Mouse (Mus musculus): ENCODE data around the gene Blvra. TPM values are rescaled to one million over a fixed set of nuclear protein-coding genes. Genes with fewer than 3 reads are reported as not detected.

The Blvra gene
- polyA plus RNA-seq, 1 experiment from 2014 or later, result 55.2 TPM

Small RNA genes within 50 kb of the gene (microRNA-seq; reads per million reads assigned to microRNA genes)
- not detected for gene Gm24081

Other genes starting within 250 kb of the Blvra start
- 43.7 and 49.6 TPM in 2 replicates for gene Trpm7, start 194.4 kb upstream of the Blvra start, polyA plus RNA-seq (2014; fragmentation: Nextera tagmentation; extraction: Ambion mirVana)
- gene Sppl2a, start 137.4 kb upstream of the Blvra start, polyA plus RNA-seq (2014; fragmentation: Nextera tagmentation; extraction: Ambion mirVana), result 45.8 and 53.0 TPM in 2 replicates
- gene Ap4e1, start 61.9 kb upstream of the Blvra start, polyA plus RNA-seq (2014; fragmentation: Nextera tagmentation; extraction: Ambion mirVana), result 10.1 and 12.3 TPM in 2 replicates
- gene Ncaph, start 63.3 kb downstream of the Blvra start, polyA plus RNA-seq (2014; fragmentation: Nextera tagmentation; extraction: Ambion mirVana), result 82.5 and 88.2 TPM in 2 replicates
- gene Itpripl1, start 72.8 kb downstream of the Blvra start, polyA plus RNA-seq (2014; fragmentation: Nextera tagmentation; extraction: Ambion mirVana), result 22.8 and 26.3 TPM in 2 replicates
- gene 1810024B03Rik, start 137.6 kb downstream of the Blvra start, polyA plus RNA-seq (2014; fragmentation: Nextera tagmentation; extraction: Ambion mirVana), result 2.0 and 2.2 TPM in 2 replicates
- 67.8 and 77.2 TPM in 2 replicates for gene Snrnp200, start 137.7 kb downstream of the Blvra start, polyA plus RNA-seq (2014; fragmentation: Nextera tagmentation; extraction: Ambion mirVana)
- gene Ciao1, start 177.2 kb downstream of the Blvra start, polyA plus RNA-seq (2014; fragmentation: Nextera tagmentation; extraction: Ambion mirVana), result 62.6 and 64.7 TPM in 2 replicates
- 20.4 and 21.5 TPM in 2 replicates for gene Tmem127, start 177.2 kb downstream of the Blvra start, polyA plus RNA-seq (2014; fragmentation: Nextera tagmentation; extraction: Ambion mirVana)
- gene Stard7, start 199.6 kb downstream of the Blvra start, polyA plus RNA-seq (2014; fragmentation: Nextera tagmentation; extraction: Ambion mirVana), result 93.8 and 94.5 TPM in 2 replicates